Mouse (Mus musculus) myocyte (in vitro differentiated cells): Measurements from ENCODE around the gene Ctf2.

Experiments
- E2F4 ChIP-seq: IDR thresholded peaks from one replicate; pipeline ENCODE4 v1.6.1; 2011; ENCODE audit warnings: mild to moderate bottlenecking, control low read depth, moderate library complexity; ENCODE audit not compliant: insufficient read depth
- MAX ChIP-seq: IDR thresholded peaks from one replicate; pipeline ENCODE4 v1.6.1; 2011; ENCODE audit warnings: low read depth, mild to moderate bottlenecking, control low read depth
- MYOD1 ChIP-seq, 3 experiments: IDR thresholded peaks; one replicate each; pipeline ENCODE4 v1.6.1; 2011; ENCODE audit warnings: control low read depth in 2 of 3, low read depth in 2 of 3, mild to moderate bottlenecking in 2 of 3, moderate library complexity in 1 of 3; ENCODE audit not compliant: insufficient read length in 2 of 3, control insufficient read depth in 1 of 3
- MYOG ChIP-seq, 3 experiments: IDR thresholded peaks; one replicate each; pipeline ENCODE4 v1.6.1; 2011; ENCODE audit warnings: control low read depth in 2 of 3, low read depth in 2 of 3, mild to moderate bottlenecking in 2 of 3; ENCODE audit not compliant: insufficient read length in 2 of 3, control insufficient read depth in 1 of 3, insufficient read depth in 1 of 3
- POLR2A ChIP-seq: IDR thresholded peaks from one replicate; pipeline ENCODE4 v1.6.1; 2011; ENCODE audit warnings: low read depth, mild to moderate bottlenecking, control low read depth, moderate library complexity; ENCODE audit not compliant: insufficient read length
- POLR2AphosphoS2 ChIP-seq: IDR thresholded peaks from one replicate; pipeline ENCODE4 v1.6.1; 2011; ENCODE audit warnings: low read depth, control low read depth; ENCODE audit not compliant: insufficient read length
- SRF ChIP-seq: IDR thresholded peaks from one replicate; pipeline ENCODE4 v1.6.1; 2011; ENCODE audit warnings: low read depth; ENCODE audit not compliant: control insufficient read depth, insufficient read length

DNA sequence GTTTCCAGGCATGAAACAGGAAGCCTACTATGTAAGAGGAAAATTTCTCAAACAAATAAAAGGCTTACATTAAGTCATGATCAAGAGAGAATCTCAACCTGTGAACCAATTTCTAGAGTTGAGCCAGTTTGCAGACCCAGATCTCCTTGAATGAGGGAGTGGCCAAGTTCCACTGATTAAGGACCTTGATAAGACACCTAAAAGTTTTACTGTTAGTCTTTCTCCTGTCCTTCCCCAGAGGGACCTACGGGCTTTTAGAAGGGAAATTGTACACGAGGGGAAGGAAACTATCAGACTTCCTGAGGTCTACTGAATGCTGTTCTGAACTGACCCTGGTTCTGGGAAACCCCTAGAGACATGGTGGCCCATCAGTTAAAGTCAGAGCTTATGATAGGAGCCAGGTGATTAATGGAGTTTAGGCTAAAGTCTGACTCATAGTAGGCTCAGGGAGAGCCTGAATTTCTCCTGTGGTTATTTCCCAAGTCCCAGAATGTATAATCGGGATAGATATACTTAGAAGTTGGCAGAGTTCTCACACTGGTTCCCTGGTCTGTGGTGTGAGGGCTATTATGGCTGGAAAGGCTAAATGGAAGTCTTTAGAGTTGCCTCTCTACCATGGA is 31.1 kb downstream of the Ctf2 start:
- TF ChIP-seq SRF = no peak
- TF ChIP-seq POLR2A = no peak
- no peak for TF ChIP-seq E2F4
- no peak for TF ChIP-seq MYOG (IDR thresholded peaks at IDR 0.05; ENCODE audit: control insufficient read depth in 1 of 3, insufficient read depth in 1 of 3, insufficient read length in 2 of 3, low read depth in 2 of 3)
- TF ChIP-seq MAX = no peak
- no peak for TF ChIP-seq MYOD1 (IDR thresholded peaks at IDR 0.05; ENCODE audit: control insufficient read depth in 1 of 3, insufficient read length in 2 of 3, low read depth in 2 of 3)
- TF ChIP-seq POLR2AphosphoS2 = no peak
